Mouse (Mus musculus) limb, embryonic 13.5 days (tissue): Measurements from ENCODE around the gene Ncln. TPM values are rescaled to one million over a fixed set of nuclear protein-coding genes. Genes with fewer than 3 reads are reported as not detected.

Source experiments
- ATAC-seq: fragments of 200-750 bp; cut with Nextera tagmentation; 2 replicates; pipeline ENCODE4 v1.8.0; 2017; ENCODE audit warnings: low read depth, moderate number of reproducible peaks, moderate TSS enrichment; ENCODE audit not compliant: low FRiP score
- H3K27ac ChIP-seq: fragments of 300-500 bp; sonication (generic); 2 replicates; pipeline ENCODE4 v1.5.1; 2015; ENCODE audit warnings: inconsistent platforms, mild to moderate bottlenecking, moderate library complexity
- H3K27me3 ChIP-seq: fragments of 300-500 bp; sonication (generic); 2 replicates; pipeline ENCODE4 v1.6.1; 2015; ENCODE audit warnings: mild to moderate bottlenecking, inconsistent platforms
- H3K36me3 ChIP-seq: fragments of 300-500 bp; sonication (generic); 2 replicates; pipeline ENCODE4 v1.6.1; 2015; ENCODE audit warnings: inconsistent platforms, mild to moderate bottlenecking, moderate library complexity
- H3K4me1 ChIP-seq: fragments of 300-500 bp; sonication (generic); 2 replicates; pipeline ENCODE4 v1.6.1; 2015; ENCODE audit warnings: inconsistent platforms
- H3K4me2 ChIP-seq: fragments of 300-500 bp; sonication (generic); replicated peaks from 2 replicates; pipeline ENCODE4 v1.6.1; 2015; ENCODE audit warnings: inconsistent platforms, mild to moderate bottlenecking, moderate library complexity
- H3K4me3 ChIP-seq: fragments of 300-500 bp; sonication (generic); 2 replicates; pipeline ENCODE4 v1.5.1; 2015; ENCODE audit warnings: moderate library complexity, mild to moderate bottlenecking, inconsistent platforms
- H3K9ac ChIP-seq: fragments of 300-500 bp; sonication (generic); 2 replicates; pipeline ENCODE4 v1.6.1; 2015; ENCODE audit warnings: mild to moderate bottlenecking, inconsistent platforms
- H3K9me3 ChIP-seq: fragments of 300-500 bp; sonication (generic); 2 replicates; pipeline ENCODE4 v1.6.1; 2016; ENCODE audit warnings: inconsistent platforms
- WGBS: fragments of 180-500 bp; shearing (Covaris S2); methylation state at CpG from one replicate; pipeline ENCODE4 v1.1.7; 2015; 5-methylcytosine and 5-hydroxymethylcytosine counted together
- polyA plus RNA-seq: library from polyadenylated mRNA; unstranded; fragments of >200 nt; fragmentation: Nextera tagmentation; extraction: Ambion mirVana; gene quantifications from 2 replicates; pipeline ENCODE4 v1.2.1, GENCODE M21; 2015

Ncln gene
- polyA plus RNA-seq, 1 experiment from 2014 or later: 102 TPM

DNA sequence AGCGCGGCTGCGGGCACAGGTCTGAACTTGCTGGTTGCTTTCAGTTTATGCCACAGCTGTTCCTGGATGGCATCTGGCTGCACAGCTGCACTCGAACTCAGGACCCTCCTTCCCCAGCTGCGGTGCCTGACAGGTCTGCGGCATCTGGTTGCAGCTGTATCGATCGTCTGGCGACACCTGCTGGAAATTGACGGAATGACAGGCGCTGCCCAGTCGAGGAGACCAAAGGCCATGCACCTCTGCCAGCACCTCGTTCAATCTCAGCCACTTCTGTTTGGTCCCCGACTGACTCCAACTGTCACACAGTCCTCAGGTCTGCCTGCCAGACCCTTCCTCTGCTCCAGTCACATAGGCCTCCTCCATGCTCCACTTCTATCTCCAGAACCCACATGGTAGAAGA is 30.6 kb upstream of the Ncln start:
- peak; percentile 19 for ATAC-seq
- no peaks in the 10 kb centered on the region for H3K9me3 ChIP-seq
- 15% methylated on average over 14 of the region's 14 CpGs for WGBS
- no peak overlapping the region for H3K27ac ChIP-seq
- no peak overlapping the region for H3K9ac ChIP-seq
- H3K27me3 ChIP-seq: peaks cover 23% of the 10 kb centered on the region
- no peak overlapping the region for H3K4me3 ChIP-seq
- H3K4me2 ChIP-seq: no peak overlapping the region
- H3K36me3 ChIP-seq: peaks cover 40% of the 10 kb centered on the region
- H3K4me1 ChIP-seq: no peaks in the 10 kb centered on the region

- peaks cover 24% of the 10 kb centered on the region for H3K36me3 ChIP-seq
- H3K27ac ChIP-seq: no peak overlapping the region
- no peak overlapping the region for H3K4me3 ChIP-seq
- ATAC-seq: no peak
- H3K27me3 ChIP-seq: peaks cover 23% of the 10 kb centered on the region
- no peaks in the 10 kb centered on the region for H3K9me3 ChIP-seq
- no peaks in the 10 kb centered on the region for H3K4me1 ChIP-seq
- no peak overlapping the region for H3K4me2 ChIP-seq
- no peak overlapping the region for H3K9ac ChIP-seq
- 57% methylated on average over 12 of the region's 13 CpGs for WGBS
These were observed 29.0 kb upstream of the Ncln start for GRCm38 (mm10) chr10:81525017-81525694.

GRCm38 (mm10) chr10:81524051-81524605 is 27.9 kb upstream of the Ncln start, which contains the start of gene Gna15:
Gna15 (minus strand) TSS chr10:81524225.
- Histone ChIP-seq H3K36me3 (peaks cover 13% of the 10 kb centered on the region), H3K4me2 (peak within 1 kb of the TSS; percentile 42), H3K27me3 (peaks cover 23% of the 10 kb centered on the region), H3K9ac (peak within 1 kb of the TSS; percentile 51), H3K27ac (no peak within 1 kb of the TSS), H3K4me3 (0 out of 2 replicates have a peak within 1 kb of the TSS, but pooled peaks have one; percentile 1), H3K4me1 (no peaks in the 10 kb centered on the region), H3K9me3 (no peaks in the 10 kb centered on the region)
- WGBS: 11% methylated on average over 9 of the region's 9 CpGs
- no peak for ATAC-seq

DNA sequence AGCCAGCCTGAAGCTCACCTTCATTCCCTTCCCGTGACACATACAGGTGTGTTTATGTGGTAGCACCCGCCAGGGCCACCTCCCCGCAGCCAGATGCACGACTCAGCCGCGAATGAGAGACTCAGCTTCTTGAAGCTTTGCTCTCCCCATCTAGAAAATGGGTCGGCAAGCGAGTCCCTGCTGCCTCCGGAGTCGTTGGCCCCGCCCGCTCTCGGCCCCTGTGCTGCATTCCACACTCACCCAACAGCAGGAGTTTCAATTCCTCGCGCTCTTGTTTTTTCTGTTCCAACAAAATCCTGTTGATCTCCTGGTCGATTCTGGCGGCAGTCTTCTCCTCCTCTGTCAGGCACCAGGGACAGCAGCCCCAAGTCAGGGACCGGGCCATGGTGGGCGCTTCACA is 27.4 kb upstream of the Ncln start:
- Histone ChIP-seq H3K4me3 (0 out of 2 replicates have a peak overlapping the region, but pooled peaks have one; percentile 1), H3K4me2 (peak overlapping the region; percentile 42), H3K27me3 (peaks cover 23% of the 10 kb centered on the region), H3K9ac (peak overlapping the region; percentile 51), H3K36me3 (peaks cover 8% of the 10 kb centered on the region), H3K4me1 (no peaks in the 10 kb centered on the region), H3K27ac (no peak overlapping the region), H3K9me3 (no peaks in the 10 kb centered on the region)
- ATAC-seq: no peak
- WGBS: 15% methylated on average over 19 of the region's 19 CpGs

DNA sequence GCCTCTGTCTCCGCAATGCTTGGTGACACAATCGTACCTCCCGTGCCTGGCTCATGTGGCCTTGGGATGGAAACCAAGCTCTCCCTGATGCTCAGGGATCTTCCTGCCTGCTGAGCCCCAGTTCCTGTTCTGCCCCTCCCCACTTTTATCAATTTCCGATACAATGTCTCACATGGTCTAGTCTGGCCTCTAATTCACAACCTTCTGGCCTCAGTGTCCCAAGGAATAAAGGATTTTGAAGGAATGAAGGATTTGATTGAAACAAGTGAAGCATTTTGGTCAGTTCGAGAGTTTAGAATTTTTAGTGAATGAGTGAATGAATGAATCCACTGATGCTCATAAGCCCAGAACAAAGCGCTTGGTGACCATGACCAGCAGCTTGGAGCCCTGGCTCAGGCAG is 26.9 kb upstream of the Ncln start:
- peak overlapping the region; percentile 42 for H3K4me2 ChIP-seq
- no peaks in the 10 kb centered on the region for H3K9me3 ChIP-seq
- no peak overlapping the region for H3K27ac ChIP-seq
- H3K36me3 ChIP-seq: peaks cover 5% of the 10 kb centered on the region; the same call in 1 of the 2 replicates
- H3K27me3 ChIP-seq: peaks cover 23% of the 10 kb centered on the region
- no peak overlapping the region for H3K4me3 ChIP-seq
- 78% methylated on average over 6 of the region's 6 CpGs for WGBS
- no peaks in the 10 kb centered on the region for H3K4me1 ChIP-seq
- no peak overlapping the region for H3K9ac ChIP-seq
- no peak for ATAC-seq

DNA sequence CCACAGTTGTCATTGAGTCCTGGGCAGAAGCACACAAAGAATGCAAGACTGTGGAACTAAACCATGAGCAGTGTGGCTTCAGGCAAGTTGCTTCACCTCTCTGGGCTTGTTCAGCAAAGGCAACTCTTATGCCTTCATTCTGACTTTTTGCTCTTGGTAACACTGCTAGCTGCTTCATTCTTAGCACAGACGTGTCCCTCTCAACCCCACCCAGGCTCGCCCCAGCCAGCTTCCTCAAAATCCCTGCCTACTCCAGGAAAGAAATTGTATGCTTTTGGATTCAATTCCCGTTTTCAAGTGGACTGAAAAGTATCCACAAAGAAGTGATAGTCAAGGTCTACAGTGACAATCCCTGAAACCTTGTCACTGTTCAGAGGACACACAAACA is 23.8 kb upstream of the Ncln start:
- Histone ChIP-seq H3K4me3 (no peak overlapping the region), H3K36me3 (no peaks in the 10 kb centered on the region), H3K27me3 (peaks cover 25% of the 10 kb centered on the region), H3K9ac (no peak overlapping the region), H3K4me1 (no peaks in the 10 kb centered on the region), H3K4me2 (no peak overlapping the region), H3K27ac (no peak overlapping the region), H3K9me3 (no peaks in the 10 kb centered on the region)
- 75% methylated on average over 3 of the region's 3 CpGs for WGBS
- ATAC-seq: no peak

DNA sequence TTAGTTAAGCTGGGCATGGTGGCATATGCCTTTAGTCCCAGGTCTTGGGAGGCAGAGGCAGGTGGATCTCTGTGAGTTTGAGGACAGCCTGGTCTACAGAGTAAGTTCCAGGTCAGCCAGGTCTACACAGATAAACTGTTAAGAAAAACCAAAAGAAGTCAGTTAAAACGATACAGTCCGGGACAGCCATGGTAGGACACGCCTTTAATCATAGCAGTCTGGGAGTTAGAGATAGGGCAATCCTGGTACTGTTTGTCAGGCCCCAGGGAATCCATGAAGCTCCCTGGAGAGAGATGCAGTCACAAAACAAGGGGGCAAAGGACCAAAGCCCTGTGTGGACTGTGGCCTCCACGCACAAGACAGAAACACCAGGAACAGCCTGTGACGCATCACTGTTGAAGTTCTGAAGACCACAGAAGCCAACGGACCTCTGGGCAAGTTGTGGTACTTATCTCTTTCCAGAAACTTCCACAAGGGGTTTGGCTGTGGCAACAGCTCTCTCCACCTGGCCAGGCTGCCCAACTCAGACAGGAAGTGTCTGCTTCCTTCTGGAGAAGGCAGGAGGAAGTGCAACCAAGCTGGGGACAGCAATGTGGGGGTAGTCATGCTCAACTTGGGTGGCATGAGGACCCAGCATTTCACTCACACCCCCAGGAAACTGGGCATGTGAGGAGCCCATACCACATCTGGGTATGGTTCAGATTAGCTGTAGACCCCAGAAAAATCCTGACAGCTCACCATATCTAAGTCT is 23.2 kb upstream of the Ncln start:
- Histone ChIP-seq H3K4me1 (no peaks in the 10 kb centered on the region), H3K9ac (no peak overlapping the region), H3K4me2 (no peak overlapping the region), H3K4me3 (no peak overlapping the region), H3K27ac (no peak overlapping the region), H3K36me3 (no peaks in the 10 kb centered on the region), H3K27me3 (peaks cover 20% of the 10 kb centered on the region), H3K9me3 (no peaks in the 10 kb centered on the region)
- WGBS: 85% methylated on average over 6 of the region's 6 CpGs
- ATAC-seq: no peak

DNA sequence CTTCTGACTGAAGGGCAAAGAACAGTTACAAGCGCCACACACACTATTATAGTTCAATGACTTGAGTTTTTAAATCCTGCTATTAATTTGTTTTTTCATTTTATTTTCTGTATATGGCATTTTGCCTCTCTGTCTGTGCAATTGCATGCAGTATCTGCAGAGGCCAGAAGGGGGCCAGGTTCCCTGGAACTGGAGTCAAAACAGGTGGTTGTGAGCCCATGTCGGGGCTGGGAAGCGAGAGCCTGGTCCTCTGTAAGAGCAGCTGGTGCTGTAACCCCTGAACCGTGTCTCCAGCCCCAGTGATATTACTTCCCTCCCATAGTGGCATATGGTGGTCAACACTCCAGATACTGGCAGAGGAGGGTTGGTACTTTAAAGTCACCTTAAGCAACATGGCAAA is 22.4 kb upstream of the Ncln start:
- no peaks in the 10 kb centered on the region for H3K9me3 ChIP-seq
- WGBS: 13% methylated on average over 4 of the region's 4 CpGs
- no peak overlapping the region for H3K4me2 ChIP-seq
- H3K36me3 ChIP-seq: no peaks in the 10 kb centered on the region
- no peak overlapping the region for H3K4me3 ChIP-seq
- no peak overlapping the region for H3K27ac ChIP-seq
- peaks cover 11% of the 10 kb centered on the region for H3K27me3 ChIP-seq
- H3K4me1 ChIP-seq: no peaks in the 10 kb centered on the region
- no peak overlapping the region for H3K9ac ChIP-seq
- ATAC-seq: no peak; the same call in 1 of the 2 replicates

DNA sequence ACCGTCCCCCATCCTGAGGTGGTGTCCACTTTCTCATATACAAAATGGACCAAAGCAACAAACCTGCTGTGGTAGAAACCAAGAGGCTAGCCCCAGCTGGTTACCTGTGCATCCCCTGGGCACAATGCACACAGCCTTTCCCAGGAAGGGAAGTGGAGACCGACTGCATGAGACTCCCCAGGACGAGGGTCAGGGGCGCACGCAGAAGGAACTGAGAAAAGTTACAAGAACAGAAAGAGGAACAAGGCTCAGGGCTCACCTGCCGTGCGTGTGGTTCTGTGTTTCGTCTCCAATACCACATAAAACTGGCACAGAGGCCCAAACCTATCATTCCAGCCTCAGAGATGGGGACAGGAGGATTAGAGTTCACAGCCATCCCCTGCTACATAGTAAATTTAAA is 21.0 kb upstream of the Ncln start:
- H3K9me3 ChIP-seq: no peaks in the 10 kb centered on the region
- no peak overlapping the region for H3K27ac ChIP-seq
- no peaks in the 10 kb centered on the region for H3K36me3 ChIP-seq
- H3K4me3 ChIP-seq: no peak overlapping the region
- H3K27me3 ChIP-seq: peaks cover 14% of the 10 kb centered on the region
- no peak overlapping the region for H3K9ac ChIP-seq
- ATAC-seq: no peak
- 51% methylated on average over 8 of the region's 8 CpGs for WGBS
- H3K4me1 ChIP-seq: no peaks in the 10 kb centered on the region
- no peak overlapping the region for H3K4me2 ChIP-seq

- Histone ChIP-seq H3K36me3 (no peaks in the 10 kb centered on the region), H3K4me3 (no peak overlapping the region), H3K27ac (no peak overlapping the region), H3K9ac (no peak overlapping the region), H3K4me2 (no peak overlapping the region), H3K27me3 (peaks cover 26% of the 10 kb centered on the region), H3K4me1 (no peaks in the 10 kb centered on the region), H3K9me3 (no peaks in the 10 kb centered on the region)
- no peak for ATAC-seq
- WGBS: 90% methylated on average over 5 of the region's 5 CpGs
These were observed 17.6 kb upstream of the Ncln start for GRCm38 (mm10) chr10:81513798-81514197.

- no peak overlapping the region for H3K4me2 ChIP-seq
- no peak overlapping the region for H3K4me3 ChIP-seq
- no peak for ATAC-seq
- no peak overlapping the region for H3K9ac ChIP-seq
- H3K27me3 ChIP-seq: peaks cover 22% of the 10 kb centered on the region
- H3K9me3 ChIP-seq: no peaks in the 10 kb centered on the region
- no peaks in the 10 kb centered on the region for H3K36me3 ChIP-seq
- H3K4me1 ChIP-seq: no peaks in the 10 kb centered on the region
- 83% methylated on average over 14 of the region's 14 CpGs for WGBS
- H3K27ac ChIP-seq: no peak overlapping the region
These were observed 14.1 kb upstream of the Ncln start for GRCm38 (mm10) chr10:81510246-81510810.
